Mouse (Mus musculus) kidney, adult 9 months (tissue): ENCODE results near the gene Clpsl2.
"Not testable (repeated sequence)": the region's sequence is repeated elsewhere in the genome, so short reads cannot be mapped to it uniquely, and the experiment has no call there.

Experiments
- DNase-seq: peaks from one replicate; pipeline ENCODE4 v3.0.0; 2022

Gene Clpsl2

GRCm38 (mm10) chr17:28521071-28521726 lies 28.0 kb upstream of the Clpsl2 start:
- DNase-seq, result peak; percentile 22

GRCm38 (mm10) chr17:28521920-28522319 lies 27.3 kb upstream of the Clpsl2 start:
- peak; percentile 64 for DNase-seq

GRCm38 (mm10) chr17:28522623-28523354 lies 26.4 kb upstream of the Clpsl2 start:
- peak; percentile 97 for DNase-seq

GRCm38 (mm10) chr17:28523355-28524008 lies 25.7 kb upstream of the Clpsl2 start:
- no peak for DNase-seq

- peak; percentile 40 for DNase-seq
Measured at GRCm38 (mm10) chr17:28524009-28524695, 25.1 kb upstream of the Clpsl2 start.

GRCm38 (mm10) chr17:28524831-28525430 lies 24.3 kb upstream of the Clpsl2 start:
- DNase-seq, result no peak

GRCm38 (mm10) chr17:28527184-28528042 lies 21.8 kb upstream of the Clpsl2 start:
- DNase-seq, result peak; percentile 44

GRCm38 (mm10) chr17:28528043-28528351 lies 21.2 kb upstream of the Clpsl2 start:
- peak; percentile 89 for DNase-seq

- DNase-seq, result no peak
Measured at GRCm38 (mm10) chr17:28529116-28529515, 20.1 kb upstream of the Clpsl2 start.

- no peak for DNase-seq
Measured at GRCm38 (mm10) chr17:28530506-28530905, 18.7 kb upstream of the Clpsl2 start, which contains the start of gene Armc12. Armc12 (plus strand) TSS chr17:28530806.

- DNase-seq, result peak; percentile 56
Measured at GRCm38 (mm10) chr17:28531946-28532345, 17.3 kb upstream of the Clpsl2 start.

- no peak for DNase-seq
Measured at GRCm38 (mm10) chr17:28532557-28532956, 16.7 kb upstream of the Clpsl2 start.

GRCm38 (mm10) chr17:28533327-28533726 lies 15.9 kb upstream of the Clpsl2 start:
- DNase-seq, result no peak

GRCm38 (mm10) chr17:28537881-28538280 lies 11.3 kb upstream of the Clpsl2 start:
- DNase-seq, result no peak

GRCm38 (mm10) chr17:28546925-28547324 lies 2.3 kb upstream of the Clpsl2 start:
- peak; percentile 27 for DNase-seq

- no peak for DNase-seq
Measured at GRCm38 (mm10) chr17:28548550-28548949, 661 bp upstream of the Clpsl2 start.

GRCm38 (mm10) chr17:28553040-28553793 lies 4.0 kb downstream of the Clpsl2 start:
- peak; percentile 74 for DNase-seq

GRCm38 (mm10) chr17:28554021-28554420 lies 4.8 kb downstream of the Clpsl2 start:
- DNase-seq, result not testable (repeated sequence)

GRCm38 (mm10) chr17:28556635-28557396 lies 7.6 kb downstream of the Clpsl2 start:
- no peak for DNase-seq

GRCm38 (mm10) chr17:28557772-28558171 lies 8.6 kb downstream of the Clpsl2 start:
- no peak for DNase-seq
